Mouse (Mus musculus): Measurements from ENCODE around the gene Pianp. TPM values are rescaled to one million over a fixed set of nuclear protein-coding genes. Genes with fewer than 3 reads are reported as not detected.

Pianp gene
- polyA plus RNA-seq, 1 experiment from 2014 or later, result 0.11 TPM

DNA sequence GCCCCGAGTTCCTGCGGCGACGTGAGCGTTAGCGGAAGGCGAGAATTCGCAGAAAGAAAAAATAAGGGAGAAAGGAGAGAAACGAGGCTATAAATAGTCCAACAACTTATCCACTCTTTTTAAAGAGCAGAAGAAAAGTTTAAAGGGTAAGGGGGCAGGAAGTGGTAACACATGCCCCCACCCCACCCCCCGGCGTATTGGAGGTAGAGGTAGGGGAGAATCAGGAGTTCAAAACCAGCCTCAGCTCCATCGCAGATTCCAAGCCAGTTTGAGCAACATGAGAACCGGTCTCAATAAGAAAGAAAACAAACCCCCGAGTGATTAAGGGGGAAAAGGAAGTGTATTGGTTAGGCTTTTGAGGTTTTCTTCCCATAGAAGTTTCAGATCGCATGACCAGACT lies 30.7 kb upstream of the Pianp start:
- Histone ChIP-seq H3K4me2 (ENCODE audit: low read depth, low read length) (peak overlapping the region; percentile 96), H3K36me3 (ENCODE audit: control insufficient read depth, insufficient read depth) (no peaks in the 10 kb centered on the region), H3K4me1 (ENCODE audit: control insufficient read depth, low read depth, low read length) (peaks cover 18% of the 10 kb centered on the region), H3K27me3 (ENCODE audit: control insufficient read depth, insufficient read depth, low read depth, low read length) (no peaks in the 10 kb centered on the region), H3K27ac (ENCODE audit: low read length) (peak overlapping the region; percentile 84), H3K9ac (ENCODE audit: low read depth, low read length) (peak overlapping the region; percentile 87), H3K4me3 (ENCODE audit: low read depth, low read length) (peak overlapping the region; percentile 89), H3K9me3 (replicated peaks; ENCODE audit: control insufficient read depth, low read length) (no peaks in the 10 kb centered on the region)
- no peak for ATAC-seq (ENCODE audit: low read depth)
- 2% methylated on average over 15 of the region's 15 CpGs for WGBS (ENCODE audit: insufficient replicate concordance)

DNA sequence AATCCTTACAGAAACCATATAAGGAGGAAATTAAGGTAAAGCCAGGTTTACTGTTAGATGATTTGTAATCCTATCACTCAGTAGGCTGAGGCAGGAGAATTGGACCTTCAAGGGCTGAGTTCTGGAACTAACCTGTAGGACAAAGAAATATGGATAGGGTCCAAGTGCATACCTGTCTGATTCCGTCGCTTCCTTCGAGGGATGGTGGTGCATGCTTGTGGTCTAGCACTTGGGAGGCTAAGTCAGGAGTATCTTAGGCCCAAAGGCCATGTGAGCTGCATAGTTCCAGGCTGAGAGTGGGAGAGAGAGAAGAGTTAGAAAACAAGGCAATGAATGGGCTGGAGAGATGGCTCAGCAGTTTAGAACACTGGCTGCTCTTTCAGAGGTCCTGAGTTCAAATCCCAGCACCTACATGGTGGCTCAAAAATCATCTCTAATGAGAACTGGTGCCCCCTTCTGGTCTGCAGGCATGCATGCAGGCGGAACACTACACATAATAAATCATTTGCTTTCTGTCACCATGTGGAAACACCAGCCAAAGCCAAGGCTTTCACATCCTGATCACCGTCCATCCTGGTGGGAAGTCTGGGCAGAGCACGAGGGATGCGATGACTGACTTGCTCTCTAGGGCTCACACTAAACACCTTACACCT lies 29.9 kb upstream of the Pianp start:
- H3K4me1 ChIP-seq (ENCODE audit: control insufficient read depth, low read depth, low read length), result peaks cover 18% of the 10 kb centered on the region
- H3K4me2 ChIP-seq (ENCODE audit: low read depth, low read length), result peak overlapping the region; percentile 96
- no peaks in the 10 kb centered on the region for H3K27me3 ChIP-seq (ENCODE audit: control insufficient read depth, insufficient read depth, low read depth, low read length)
- no peaks in the 10 kb centered on the region for H3K9me3 ChIP-seq (replicated peaks; ENCODE audit: control insufficient read depth, low read length)
- ATAC-seq (ENCODE audit: low read depth), result no peak
- no peak overlapping the region for H3K27ac ChIP-seq (ENCODE audit: low read length)
- WGBS (ENCODE audit: insufficient replicate concordance), result 89% methylated on average over 7 of the region's 7 CpGs
- H3K4me3 ChIP-seq (ENCODE audit: low read depth, low read length), result peak overlapping the region; percentile 89
- H3K9ac ChIP-seq (ENCODE audit: low read depth, low read length), result no peak overlapping the region
- H3K36me3 ChIP-seq (ENCODE audit: control insufficient read depth, insufficient read depth), result no peaks in the 10 kb centered on the region

DNA sequence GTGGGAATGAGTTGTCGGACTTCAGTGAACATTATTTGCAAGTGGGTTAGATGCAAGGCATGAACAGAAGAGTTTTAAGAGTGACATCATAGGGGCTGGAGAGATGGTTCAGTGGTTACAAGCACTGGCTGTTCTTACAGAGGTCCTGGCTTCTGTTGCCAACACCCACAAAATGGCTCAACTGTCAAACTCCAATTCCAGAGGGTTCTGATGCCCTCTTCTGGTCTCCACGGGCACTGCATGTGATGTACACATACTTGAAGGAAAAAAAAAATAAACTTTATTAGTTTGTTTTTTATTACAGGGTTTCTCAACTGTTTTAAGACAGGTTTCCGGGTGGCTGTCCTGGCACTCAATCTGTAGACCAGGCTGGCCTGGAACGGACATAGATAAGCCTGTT lies 28.7 kb upstream of the Pianp start:
- no peaks in the 10 kb centered on the region for H3K36me3 ChIP-seq (ENCODE audit: control insufficient read depth, insufficient read depth)
- no peak overlapping the region for H3K4me2 ChIP-seq (ENCODE audit: low read depth, low read length)
- H3K4me1 ChIP-seq (ENCODE audit: control insufficient read depth, low read depth, low read length), result peaks cover 18% of the 10 kb centered on the region
- no peaks in the 10 kb centered on the region for H3K27me3 ChIP-seq (ENCODE audit: control insufficient read depth, insufficient read depth, low read depth, low read length)
- H3K4me3 ChIP-seq (ENCODE audit: low read depth, low read length), result no peak overlapping the region
- no peak overlapping the region for H3K27ac ChIP-seq (ENCODE audit: low read length)
- no peaks in the 10 kb centered on the region for H3K9me3 ChIP-seq (replicated peaks; ENCODE audit: control insufficient read depth, low read length)
- H3K9ac ChIP-seq (ENCODE audit: low read depth, low read length), result no peak overlapping the region
- no peak for ATAC-seq (ENCODE audit: low read depth)
- 54% methylated on average over 4 of the region's 4 CpGs for WGBS (ENCODE audit: insufficient replicate concordance)

DNA sequence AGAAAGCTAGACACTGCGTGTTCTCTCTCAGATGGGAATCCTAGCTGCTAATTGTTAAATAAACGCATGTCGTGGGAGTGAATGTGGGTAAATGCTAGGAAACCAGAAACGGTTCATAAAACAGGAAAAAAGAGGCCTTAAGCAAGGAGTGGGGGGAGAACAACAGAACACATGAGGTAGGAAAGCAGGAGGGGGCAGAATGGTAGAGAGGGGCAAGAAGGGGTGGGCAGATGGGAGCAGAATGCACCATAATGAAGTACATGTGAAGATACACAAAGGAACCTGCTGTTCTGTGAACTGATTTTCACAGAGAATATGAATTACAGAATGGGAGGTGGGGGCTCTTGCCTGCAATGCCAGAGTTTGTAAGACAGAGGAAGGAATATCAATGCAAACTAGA lies 4.3 kb upstream of the Pianp start:
- no peak for ATAC-seq (ENCODE audit: low read depth)
- Histone ChIP-seq H3K27me3 (ENCODE audit: control insufficient read depth, insufficient read depth, low read depth, low read length) (peaks cover 49% of the 10 kb centered on the region), H3K4me3 (ENCODE audit: low read depth, low read length) (no peak overlapping the region), H3K4me2 (ENCODE audit: low read depth, low read length) (no peak overlapping the region), H3K4me1 (ENCODE audit: control insufficient read depth, low read depth, low read length) (peaks cover 7% of the 10 kb centered on the region), H3K9ac (ENCODE audit: low read depth, low read length) (no peak overlapping the region), H3K9me3 (replicated peaks; ENCODE audit: control insufficient read depth, low read length) (no peaks in the 10 kb centered on the region), H3K27ac (ENCODE audit: low read length) (no peak overlapping the region), H3K36me3 (ENCODE audit: control insufficient read depth, insufficient read depth) (no peaks in the 10 kb centered on the region)
- 63% methylated on average over 4 of the region's 4 CpGs for WGBS (ENCODE audit: insufficient replicate concordance)

DNA sequence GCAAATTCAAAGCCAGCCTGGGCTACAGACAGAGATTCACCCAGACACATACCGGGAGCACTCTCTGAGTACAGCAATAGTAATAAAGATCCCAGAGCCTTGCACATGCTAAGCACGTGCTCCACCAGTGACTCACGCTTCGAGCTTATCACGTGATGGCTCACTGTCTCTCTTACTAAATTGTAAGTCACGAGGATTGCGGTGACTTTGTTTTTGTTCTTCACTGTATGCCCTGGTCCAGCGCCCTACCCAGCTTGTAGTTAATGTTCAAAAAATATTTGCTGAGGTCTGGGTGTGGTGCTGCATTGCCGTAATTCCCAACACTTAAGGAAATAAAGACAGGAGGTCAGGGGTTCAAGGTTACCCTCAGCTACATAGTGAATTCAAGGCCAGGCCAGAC lies 3.1 kb upstream of the Pianp start:
- Histone ChIP-seq H3K4me1 (ENCODE audit: control insufficient read depth, low read depth, low read length) (peaks cover 7% of the 10 kb centered on the region), H3K9me3 (replicated peaks; ENCODE audit: control insufficient read depth, low read length) (no peaks in the 10 kb centered on the region), H3K4me3 (ENCODE audit: low read depth, low read length) (no peak overlapping the region), H3K36me3 (ENCODE audit: control insufficient read depth, insufficient read depth) (no peaks in the 10 kb centered on the region), H3K27ac (ENCODE audit: low read length) (no peak overlapping the region), H3K9ac (ENCODE audit: low read depth, low read length) (no peak overlapping the region), H3K4me2 (ENCODE audit: low read depth, low read length) (no peak overlapping the region), H3K27me3 (ENCODE audit: control insufficient read depth, insufficient read depth, low read depth, low read length) (peaks cover 60% of the 10 kb centered on the region)
- 57% methylated on average over 9 of the region's 9 CpGs for WGBS (ENCODE audit: insufficient replicate concordance)
- no peak for ATAC-seq (ENCODE audit: low read depth)

DNA sequence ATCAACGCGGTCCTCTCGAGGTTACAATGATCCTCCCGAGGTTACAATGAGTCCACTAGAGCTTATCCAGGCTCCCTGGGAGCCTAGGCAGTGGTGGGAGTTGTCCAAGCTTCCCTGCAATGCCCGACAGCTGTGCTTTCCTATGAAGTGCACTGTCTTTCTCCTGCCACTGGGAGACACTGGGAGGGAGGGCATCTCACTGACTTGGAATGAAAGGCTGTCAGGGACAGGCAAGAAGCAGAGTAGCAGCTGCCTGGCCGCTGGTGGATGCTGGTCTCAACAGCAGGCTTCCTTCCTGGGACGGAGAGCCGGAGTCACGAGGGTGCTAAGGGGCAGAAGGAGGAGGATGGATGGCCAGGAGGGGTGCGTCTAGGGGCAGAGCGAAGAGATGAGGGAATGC lies 2.6 kb upstream of the Pianp start:
- WGBS (ENCODE audit: insufficient replicate concordance), result 21% methylated on average over 11 of the region's 11 CpGs
- Histone ChIP-seq H3K36me3 (ENCODE audit: control insufficient read depth, insufficient read depth) (no peaks in the 10 kb centered on the region), H3K27ac (ENCODE audit: low read length) (no peak overlapping the region), H3K9ac (ENCODE audit: low read depth, low read length) (no peak overlapping the region), H3K9me3 (replicated peaks; ENCODE audit: control insufficient read depth, low read length) (no peaks in the 10 kb centered on the region), H3K27me3 (ENCODE audit: control insufficient read depth, insufficient read depth, low read depth, low read length) (peaks cover 65% of the 10 kb centered on the region), H3K4me1 (ENCODE audit: control insufficient read depth, low read depth, low read length) (peaks cover 7% of the 10 kb centered on the region), H3K4me3 (ENCODE audit: low read depth, low read length) (no peak overlapping the region), H3K4me2 (ENCODE audit: low read depth, low read length) (no peak overlapping the region)
- ATAC-seq (ENCODE audit: low read depth), result no peak

DNA sequence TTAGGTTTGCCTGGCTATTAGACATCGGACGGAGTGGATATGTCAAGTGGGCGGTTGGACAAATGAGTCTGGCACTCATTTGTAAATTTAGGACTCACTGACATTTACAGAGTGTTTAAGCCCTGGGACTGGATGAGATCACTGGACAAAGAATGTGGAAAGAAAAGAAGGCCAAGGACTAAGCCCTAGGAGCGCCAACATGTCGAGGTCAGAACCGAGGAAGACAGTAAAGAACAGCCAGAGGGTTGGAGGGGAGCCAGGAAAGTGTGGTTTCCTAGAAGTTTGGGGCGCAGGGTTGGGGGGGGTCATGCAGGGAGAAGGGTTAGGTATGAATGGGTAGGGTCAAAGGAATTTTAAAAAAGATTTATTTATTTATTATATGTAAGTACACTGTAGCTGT lies 1.2 kb upstream of the Pianp start:
- Histone ChIP-seq H3K4me3 (ENCODE audit: low read depth, low read length) (no peak overlapping the region), H3K9ac (ENCODE audit: low read depth, low read length) (no peak overlapping the region), H3K4me1 (ENCODE audit: control insufficient read depth, low read depth, low read length) (peaks cover 7% of the 10 kb centered on the region), H3K36me3 (ENCODE audit: control insufficient read depth, insufficient read depth) (no peaks in the 10 kb centered on the region), H3K9me3 (replicated peaks; ENCODE audit: control insufficient read depth, low read length) (no peaks in the 10 kb centered on the region), H3K27me3 (ENCODE audit: control insufficient read depth, insufficient read depth, low read depth, low read length) (peaks cover 74% of the 10 kb centered on the region), H3K4me2 (ENCODE audit: low read depth, low read length) (no peak overlapping the region), H3K27ac (ENCODE audit: low read length) (no peak overlapping the region)
- no peak for ATAC-seq (ENCODE audit: low read depth)
- WGBS (ENCODE audit: insufficient replicate concordance), result 68% methylated on average over 7 of the region's 7 CpGs

DNA sequence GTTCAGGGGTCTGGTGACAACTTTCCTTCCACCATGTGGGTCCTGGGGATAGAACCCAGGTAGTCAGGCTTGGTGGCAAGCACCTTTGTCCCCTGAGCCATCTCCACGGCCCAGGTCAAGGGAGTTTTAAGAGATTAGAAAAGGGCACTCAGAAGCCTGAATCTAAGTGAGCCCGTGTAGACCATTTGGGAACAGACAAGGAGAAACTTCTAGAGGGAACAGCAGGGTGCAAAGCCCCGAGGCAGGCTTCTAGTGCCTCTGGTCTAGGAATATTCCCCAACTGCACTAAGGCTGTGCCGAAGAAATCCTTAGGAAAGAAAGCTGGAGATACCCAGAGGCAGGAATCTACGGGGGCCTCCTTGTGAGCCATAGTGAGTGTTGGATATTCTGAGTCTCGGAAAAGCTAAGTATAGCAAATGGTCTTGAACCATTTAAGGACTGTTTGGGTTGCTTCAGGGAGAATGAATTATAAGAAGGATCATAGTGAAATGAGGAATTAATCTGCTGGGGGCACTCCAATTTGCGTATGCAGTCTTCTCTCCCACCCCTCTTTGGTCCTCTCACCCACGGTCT lies 577 bp upstream of the Pianp start:
- WGBS (ENCODE audit: insufficient replicate concordance), result 42% methylated on average over 8 of the region's 8 CpGs
- Histone ChIP-seq H3K9me3 (replicated peaks; ENCODE audit: control insufficient read depth, low read length) (no peaks in the 10 kb centered on the region), H3K4me3 (ENCODE audit: low read depth, low read length) (no peak overlapping the region), H3K36me3 (ENCODE audit: control insufficient read depth, insufficient read depth) (no peaks in the 10 kb centered on the region), H3K9ac (ENCODE audit: low read depth, low read length) (no peak overlapping the region), H3K4me2 (ENCODE audit: low read depth, low read length) (no peak overlapping the region), H3K27me3 (ENCODE audit: control insufficient read depth, insufficient read depth, low read depth, low read length) (peaks cover 80% of the 10 kb centered on the region), H3K27ac (ENCODE audit: low read length) (no peak overlapping the region), H3K4me1 (ENCODE audit: control insufficient read depth, low read depth, low read length) (peaks cover 7% of the 10 kb centered on the region)
- ATAC-seq (ENCODE audit: low read depth), result no peak

DNA sequence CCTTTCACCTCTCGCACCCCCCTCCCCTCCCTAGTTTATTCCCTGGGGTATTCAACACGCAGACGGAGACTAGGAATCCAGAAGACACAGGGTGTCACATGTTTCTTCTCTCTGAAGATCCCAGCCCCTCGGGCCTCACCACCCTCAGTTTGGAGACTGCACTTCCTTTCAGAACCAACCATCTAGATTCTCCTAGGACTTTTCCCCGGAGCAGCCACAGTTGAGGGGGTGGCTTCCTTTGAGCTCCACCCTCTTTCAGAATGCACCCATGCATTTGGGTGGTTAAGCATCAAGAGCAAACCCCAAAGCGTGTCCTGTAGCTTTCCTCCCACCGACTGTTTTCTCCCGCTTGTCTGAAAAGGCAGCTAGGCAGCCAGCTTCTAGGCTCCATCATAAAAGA lies 1.6 kb downstream of the Pianp start:
- peaks cover 7% of the 10 kb centered on the region for H3K4me1 ChIP-seq (ENCODE audit: control insufficient read depth, low read depth, low read length)
- H3K9ac ChIP-seq (ENCODE audit: low read depth, low read length), result no peak overlapping the region
- no peak overlapping the region for H3K27ac ChIP-seq (ENCODE audit: low read length)
- no peaks in the 10 kb centered on the region for H3K9me3 ChIP-seq (replicated peaks; ENCODE audit: control insufficient read depth, low read length)
- H3K27me3 ChIP-seq (ENCODE audit: control insufficient read depth, insufficient read depth, low read depth, low read length), result peaks cover 78% of the 10 kb centered on the region
- no peak overlapping the region for H3K4me3 ChIP-seq (ENCODE audit: low read depth, low read length)
- no peak for ATAC-seq (ENCODE audit: low read depth)
- H3K4me2 ChIP-seq (ENCODE audit: low read depth, low read length), result no peak overlapping the region
- H3K36me3 ChIP-seq (ENCODE audit: control insufficient read depth, insufficient read depth), result no peaks in the 10 kb centered on the region
- WGBS (ENCODE audit: insufficient replicate concordance), result 8% methylated on average over 8 of the region's 8 CpGs
